Mouse (Mus musculus) stomach, embryonic 14.5 days (tissue): Measurements from ENCODE around the gene Stx17. TPM values are rescaled to one million over a fixed set of nuclear protein-coding genes. Genes with fewer than 3 reads are reported as not detected.
A peak's percentile ranks its signal among the peaks of the same experiment; 100 is the strongest.

Source experiments
- microRNA counts: library from miRNA; unstranded; fragments of <30 nt; microRNA quantifications from one replicate; lab custom pipeline; 2016
- microRNA-seq: library from miRNA; unstranded; fragments of <30 nt; microRNA quantifications from one replicate; pipeline ENCODE4, GENCODE M21; 2016
- polyA plus RNA-seq: library from polyadenylated mRNA; unstranded; fragments of >200 nt; fragmentation: Nextera tagmentation; extraction: Ambion mirVana; gene quantifications from 2 replicates; pipeline ENCODE4 v1.2.1, GENCODE M21; 2014

The Stx17 gene
- polyA plus RNA-seq, 1 experiment from 2014 or later, result 38.8 TPM

MicroRNAs within 50 kb of the gene (microRNA counts, 519-probe panel; counts per million panel counts)
- microRNA mmu-miR-1958 (lab: Ali Mortazavi, UCI), result 2,038 counts per million, percentile 24 among the panel's probes with 10 or more counts

Small RNA genes within 50 kb of the gene (microRNA-seq; reads per million reads assigned to microRNA genes)
- gene Mir1958, result not detected

Other genes starting within 250 kb of the Stx17 start
- 0.10 and 0.20 TPM in 2 replicates for gene Nr4a3, start 79.8 kb upstream of the Stx17 start, polyA plus RNA-seq
- gene Erp44, start 154.6 kb downstream of the Stx17 start, polyA plus RNA-seq, result 79.8 and 87.9 TPM in 2 replicates
- 11.2 and 12.4 TPM in 2 replicates for gene Invs, start 154.8 kb downstream of the Stx17 start, polyA plus RNA-seq